Comparison of ENCODE assay signal across 9 mouse cellular contexts in the genomic region with DNA sequence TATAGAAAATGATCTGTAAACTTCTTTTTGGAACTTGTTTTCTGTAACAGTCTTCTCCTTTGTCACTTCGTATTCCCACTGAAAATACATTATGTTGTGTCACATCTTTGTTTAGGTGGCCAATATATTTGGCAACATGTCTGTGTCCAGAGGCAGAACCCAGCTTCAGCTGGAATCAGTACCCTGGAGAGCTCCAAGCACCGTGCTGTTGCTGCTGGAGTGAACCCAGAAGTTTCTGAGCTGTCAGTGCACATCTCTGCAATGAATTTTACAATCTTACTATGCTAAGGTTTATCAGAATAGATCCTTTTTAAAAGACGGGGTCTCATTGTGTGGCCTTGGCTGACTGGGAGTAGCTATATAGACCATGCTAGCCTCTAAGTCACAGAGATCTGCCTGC. TPM values are rescaled to one million over a fixed set of nuclear protein-coding genes. Genes with fewer than 3 reads are reported as not detected.
A peak's percentile ranks its signal among the peaks of the same experiment; 100 is the strongest.
DNase-seq lines count a peak whose midpoint lies in the region; ATAC-seq and TF ChIP-seq lines count a peak whose summit lies in the region.
"Had no signal": no experiment of that assay in that cellular context is flagged by ENCODE, and none has a peak within 500 bp of the region (broad histone marks: within the 10 kb centered on the region; RNA-seq: fewer than 3 reads in every experiment).

No protein-coding gene starts in this region.

- DNase-seq in heart, adult 2 months, result peak; percentile 6 to 27
- DNase-seq in heart, embryonic 10.5 days (ENCODE audit: low spot score), result no peak
- peak; percentile 56 for DNase-seq in 416B (ENCODE audit: low read depth)
- DNase-seq in c-Kit-positive CD71-negative TER-119-negative erythroid progenitor cells, embryonic 14.5 days (ENCODE audit: low read depth), result peak; percentile 24
- DNase-seq in limb, embryonic 14.5 days (ENCODE audit: low spot score), result peak; percentile 77
- no peak for DNase-seq in layer of hippocampus, postnatal 25 days (ENCODE audit: extremely low spot score in 1 of 2, low spot score in 1 of 2)
- no peak for DNase-seq in left cerebral cortex, postnatal 36 days (ENCODE audit: low spot score in 2 of 2)

- intact Hi-C loops in heart, adult 2 months (cut with DNase I), result no loop called here
- intact Hi-C loops in left cerebral cortex, postnatal 36 days (cut with DNase I), result no loop called here

- ATAC-seq in limb, embryonic 14.5 days (ENCODE audit: low FRiP score, low read depth), result no peak
- no peak for ATAC-seq in activated CD4-positive, CD25-positive, alpha-beta regulatory T cell, adult 4 months

- no peak overlapping the region for H3K9ac ChIP-seq in heart, adult 2 months (ENCODE audit: low read depth, low read length)
- no peak overlapping the region for H3K9ac ChIP-seq in limb, embryonic 14.5 days (ENCODE audit: low read depth, low read length, severe bottlenecking)
- H3K9ac ChIP-seq: heart, embryonic 15.5 days had no signal

- no peak overlapping the region for H3K4me3 ChIP-seq in heart, adult 2 months
- H3K4me3 ChIP-seq in heart, embryonic 10.5 days, result no peak overlapping the region
- no peak overlapping the region for H3K4me3 ChIP-seq in limb, embryonic 14.5 days (replicated peaks; ENCODE audit: low read length)
- H3K4me3 ChIP-seq: heart, embryonic 15.5 days had no signal

- H3K36me3 ChIP-seq in heart, adult 2 months (ENCODE audit: control insufficient read depth, insufficient read depth, low read length), result no peaks in the 10 kb centered on the region
- no peaks in the 10 kb centered on the region for H3K36me3 ChIP-seq in heart, embryonic 10.5 days
- no peaks in the 10 kb centered on the region for H3K36me3 ChIP-seq in limb, embryonic 14.5 days (ENCODE audit: control insufficient read depth, insufficient read depth, low read length)
- H3K36me3 ChIP-seq: heart, embryonic 15.5 days had no signal

- no peak for TF ChIP-seq EP300 in heart, adult 2 months (IDR thresholded peaks at IDR 0.05; ENCODE audit: insufficient read depth, low read depth, low read length)

- TF ChIP-seq CTCF in heart, adult 2 months (IDR thresholded peaks at IDR 0.05), result no peak

- no peak for TF ChIP-seq POLR2A in heart, adult 2 months (IDR thresholded peaks at IDR 0.05; ENCODE audit: insufficient read depth, low read depth, low read length)
- no peak for TF ChIP-seq POLR2A in limb, embryonic 14.5 days (IDR thresholded peaks at IDR 0.05; ENCODE audit: borderline replicate concordance, extremely low read depth, insufficient read depth, insufficient read length)

- WGBS in heart, adult 2 months, result 15% methylated on average over 3 of the region's 3 CpGs
- WGBS in heart, embryonic 10.5 days, result 24% methylated on average over 3 of the region's 3 CpGs
- WGBS in limb, embryonic 14.5 days, result 24% methylated on average over 3 of the region's 3 CpGs

- H3K4me2 ChIP-seq in limb, embryonic 14.5 days (replicated peaks; ENCODE audit: low read depth, low read length, severe bottlenecking), result no peak overlapping the region
- H3K4me2 ChIP-seq: heart, embryonic 15.5 days had no signal

- no peaks in the 10 kb centered on the region for H3K79me2 ChIP-seq in heart, adult 2 months (replicated peaks; ENCODE audit: control insufficient read depth, insufficient read depth, low read length)

- H3K4me1 ChIP-seq in heart, adult 2 months (ENCODE audit: control insufficient read depth, insufficient read depth, low read length), result no peaks in the 10 kb centered on the region
- H3K4me1 ChIP-seq in heart, embryonic 10.5 days, result no peaks in the 10 kb centered on the region
- H3K4me1 ChIP-seq in limb, embryonic 14.5 days (ENCODE audit: control insufficient read depth, insufficient read depth, low read length), result no peaks in the 10 kb centered on the region
- H3K4me1 ChIP-seq: heart, embryonic 15.5 days had no signal

- H3K27ac ChIP-seq in heart, adult 2 months, result no peak overlapping the region
- H3K27ac ChIP-seq in heart, embryonic 10.5 days, result no peak overlapping the region
- H3K27ac ChIP-seq in limb, embryonic 14.5 days (replicated peaks; ENCODE audit: low read depth, low read length), result no peak overlapping the region
- H3K27ac ChIP-seq: heart, embryonic 15.5 days had no signal

- H3K27me3 ChIP-seq in heart, adult 2 months (ENCODE audit: control insufficient read depth, insufficient read depth, low read length), result no peaks in the 10 kb centered on the region
- no peaks in the 10 kb centered on the region for H3K27me3 ChIP-seq in heart, embryonic 10.5 days (ENCODE audit: insufficient read depth, poor library complexity, severe bottlenecking)
- H3K27me3 ChIP-seq in limb, embryonic 14.5 days (ENCODE audit: control insufficient read depth, insufficient read depth, low read length), result no peaks in the 10 kb centered on the region

- no peaks in the 10 kb centered on the region for H3K9me3 ChIP-seq in heart, embryonic 10.5 days
- no peaks in the 10 kb centered on the region for H3K9me3 ChIP-seq in limb, embryonic 14.5 days (ENCODE audit: control insufficient read depth, low read length)
- H3K9me3 ChIP-seq: heart, embryonic 15.5 days had no signal

RNA-seq across cellular contexts. Expression of a gene that starts 44.1 kb away (rescaled TPM):
- 1 to 10 TPM; 4.4 to 4.5 TPM for total RNA-seq in heart, adult 2 months (2021)
- polyA plus RNA-seq in heart, adult 2 months (2012; rRNA removed), result 5.4 and 5.6 TPM in 2 replicates
- polyA plus RNA-seq in heart, embryonic 10.5 days (2016; fragmentation: Nextera tagmentation; extraction: Ambion mirVana), result 0.49 and 0.74 TPM in 2 replicates
- polyA plus RNA-seq in limb, embryonic 14.5 days (2012; rRNA removed), result 1.6 TPM in 2 replicates
- 0.91 and 1.2 TPM in 2 replicates for polyA plus RNA-seq in limb, embryonic 14.5 days (2014; fragmentation: Nextera tagmentation; extraction: Ambion mirVana)
- 100 to 1,000 TPM; 590 to 635 TPM for total RNA-seq in layer of hippocampus, postnatal 25 days (2021)
- total RNA-seq in left cerebral cortex, postnatal 36 days (2021), result 100 to 1,000 TPM; 444 to 455 TPM
- polyA plus RNA-seq in activated CD4-positive, CD25-positive, alpha-beta regulatory T cell, adult 4 months (2017; shearing (Covaris generic)), result not detected

RNA-seq across cellular contexts. Expression of a gene that starts 48.3 kb away (rescaled TPM):
- not detected for total RNA-seq in heart, adult 2 months (2021)
- not detected in 2 replicates for polyA plus RNA-seq in heart, adult 2 months (2012; rRNA removed)
- not detected in 2 replicates for polyA plus RNA-seq in heart, embryonic 10.5 days (2016; fragmentation: Nextera tagmentation; extraction: Ambion mirVana)
- not detected in 2 replicates for polyA plus RNA-seq in limb, embryonic 14.5 days (2012; rRNA removed)
- polyA plus RNA-seq in limb, embryonic 14.5 days (2014; fragmentation: Nextera tagmentation; extraction: Ambion mirVana), result not detected in 2 replicates
- not detected for total RNA-seq in layer of hippocampus, postnatal 25 days (2021)
- total RNA-seq in left cerebral cortex, postnatal 36 days (2021), result not detected
- not detected for polyA plus RNA-seq in activated CD4-positive, CD25-positive, alpha-beta regulatory T cell, adult 4 months (2017; shearing (Covaris generic))
- polyA plus RNA-seq: heart, embryonic 15.5 days had no signal

Comparison
In these comparisons a context has a peak if more than half of its experiments do, and no peak if none do; other contexts are left out.
1. DNase-seq: peak in heart, adult 2 months (2 of 2), 416B (single experiment), c-Kit-positive CD71-negative TER-119-negative erythroid progenitor cells, embryonic 14.5 days (single experiment) and limb, embryonic 14.5 days (single experiment); none in heart, embryonic 10.5 days (single experiment), layer of hippocampus, postnatal 25 days (0 of 2) and left cerebral cortex, postnatal 36 days (0 of 2).